Mouse (Mus musculus) hindbrain, embryonic 14.5 days (tissue): ENCODE data around the gene Ccdc88a. TPM values are rescaled to one million over a fixed set of nuclear protein-coding genes. Genes with fewer than 3 reads are reported as not detected.

Source experiments
- polyA plus RNA-seq: library from polyadenylated mRNA; unstranded; fragments of >200 nt; fragmentation: Nextera tagmentation; extraction: Ambion mirVana; gene quantifications from 2 replicates; pipeline ENCODE4 v1.2.1, GENCODE M21; 2014

Gene Ccdc88a
- polyA plus RNA-seq, 1 experiment from 2014 or later: 66.8 TPM

Other genes starting within 250 kb of the Ccdc88a start
- 26.9 and 29.9 TPM in 2 replicates for gene Pnpt1, start 242.9 kb upstream of the Ccdc88a start, polyA plus RNA-seq
- gene Ppp4r3b, start 200.8 kb upstream of the Ccdc88a start, polyA plus RNA-seq: 68.4 and 69.9 TPM in 2 replicates
- gene Cfap36, start 126.2 kb upstream of the Ccdc88a start, polyA plus RNA-seq: 118 and 121 TPM in 2 replicates
- 11.5 and 15.4 TPM in 2 replicates for gene Prorsd1, start 141.4 kb downstream of the Ccdc88a start, polyA plus RNA-seq
- gene Mtif2, start 152.8 kb downstream of the Ccdc88a start, polyA plus RNA-seq: 30.3 and 35.2 TPM in 2 replicates
- 0.27 and 0.33 TPM in 2 replicates for gene Clhc1, start 174.3 kb downstream of the Ccdc88a start, polyA plus RNA-seq
- 615 and 722 TPM in 2 replicates for gene Rps27a, start 174.5 kb downstream of the Ccdc88a start, polyA plus RNA-seq